Mouse (Mus musculus): Measurements from ENCODE around the gene Clec18a.

DNA sequence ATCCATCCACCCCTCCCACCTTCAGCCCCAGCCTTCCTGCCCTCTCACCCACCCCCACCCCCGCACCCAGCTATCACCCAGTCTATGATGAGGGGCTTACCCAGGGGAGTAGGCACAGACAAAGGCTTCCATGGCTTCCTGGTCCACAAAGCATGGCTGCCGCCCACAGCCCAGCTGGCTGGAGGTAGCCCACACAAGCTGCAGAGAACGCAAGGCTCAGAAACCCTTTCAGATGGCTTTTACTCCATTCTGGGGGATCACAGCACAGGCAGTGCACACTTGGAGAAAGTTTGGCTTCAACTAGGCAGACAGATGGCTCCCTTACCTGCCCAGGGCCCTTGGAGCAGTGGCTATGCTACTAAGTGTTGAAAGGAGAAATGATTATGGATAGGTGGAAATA, 16.3 kb downstream of the Clec18a start:
- no peak for TF ChIP-seq EP300 (IDR thresholded peaks at IDR 0.05; ENCODE audit: low read depth)
- TF ChIP-seq CTCF (IDR thresholded peaks at IDR 0.05; ENCODE audit: low read depth): no peak
